Mouse (Mus musculus) limb, embryonic 11.5 days (tissue): ENCODE data around the gene Cxcl16. TPM values are rescaled to one million over a fixed set of nuclear protein-coding genes. Genes with fewer than 3 reads are reported as not detected.

Experiments used
- ATAC-seq: fragments of 200-750 bp; cut with Nextera tagmentation; 2 replicates; pipeline ENCODE4 v1.8.0; 2017; ENCODE audit warnings: low read depth; ENCODE audit not compliant: insufficient number of reproducible peaks, low FRiP score, low TSS enrichment
- DNase-seq: peaks from one replicate; pipeline ENCODE4 v3.0.0-alpha.2; 2015; ENCODE audit warnings: low spot score
- H3K27ac ChIP-seq: fragments of 300-500 bp; sonication (generic); replicated peaks from 2 replicates; pipeline ENCODE4 v1.5.1; 2014; ENCODE audit warnings: low read depth, mild to moderate bottlenecking, low read length
- H3K27me3 ChIP-seq: fragments of 300-500 bp; sonication (generic); 2 replicates; pipeline ENCODE4 v1.6.1; 2014; ENCODE audit warnings: mild to moderate bottlenecking, low read length, mixed read lengths; ENCODE audit not compliant: control insufficient read depth, insufficient read depth
- H3K36me3 ChIP-seq: fragments of 300-500 bp; sonication (generic); 2 replicates; pipeline ENCODE4 v1.6.1; 2014; ENCODE audit warnings: mild to moderate bottlenecking, low read length, moderate library complexity, mixed read lengths; ENCODE audit not compliant: control insufficient read depth, insufficient read depth
- H3K4me1 ChIP-seq: fragments of 300-500 bp; sonication (generic); 2 replicates; pipeline ENCODE4 v1.6.1; 2014; ENCODE audit warnings: low read length, mixed read lengths; ENCODE audit not compliant: control insufficient read depth, insufficient read depth
- H3K4me2 ChIP-seq: fragments of 300-500 bp; sonication (generic); 2 replicates; pipeline ENCODE4 v1.6.1; 2014; ENCODE audit warnings: low read depth, mild to moderate bottlenecking, moderate library complexity; ENCODE audit not compliant: severe bottlenecking
- H3K4me3 ChIP-seq: fragments of 300-500 bp; sonication (generic); 2 replicates; pipeline ENCODE4 v1.5.1; 2014; ENCODE audit warnings: low read depth, low read length
- H3K9ac ChIP-seq: fragments of 300-500 bp; sonication (generic); 2 replicates; pipeline ENCODE4 v1.6.1; 2014; ENCODE audit warnings: mild to moderate bottlenecking, low read length
- H3K9me3 ChIP-seq: fragments of 300-500 bp; sonication (generic); 2 replicates; pipeline ENCODE4 v1.6.1; 2016; ENCODE audit warnings: low read length; ENCODE audit not compliant: control insufficient read depth
- WGBS: fragments of 180-500 bp; shearing (Covaris S2); extraction: QIAGEN DNeasy Blood & Tissue Kit; methylation state at CpG from one replicate; pipeline ENCODE4 v1.1.7; 2014; 5-methylcytosine and 5-hydroxymethylcytosine counted together
- polyA plus RNA-seq: library from polyadenylated mRNA; unstranded; fragments of >200 nt; fragmentation: Nextera tagmentation; extraction: Ambion mirVana; gene quantifications from 2 replicates; pipeline ENCODE4 v1.2.1, GENCODE M21; 2014

Cxcl16 gene
- polyA plus RNA-seq, 1 experiment from 2014 or later: 1.0 TPM

- H3K27ac ChIP-seq: no peak overlapping the region
- H3K36me3 ChIP-seq: no peaks in the 10 kb centered on the region
- 0 out of 2 replicates have a peak, but pooled peaks cover 4% of the 10 kb centered on the region for H3K4me1 ChIP-seq
- no peaks in the 10 kb centered on the region for H3K9me3 ChIP-seq
- H3K4me3 ChIP-seq: peak overlapping the region; percentile 14; the same call in 1 of the 2 replicates
- H3K27me3 ChIP-seq: peaks cover 34% of the 10 kb centered on the region
- WGBS: 11% methylated on average over 23 of the region's 23 CpGs
- no peak for ATAC-seq
- H3K9ac ChIP-seq: peak overlapping the region; percentile 34
- peak; percentile 34 for DNase-seq
- peak overlapping the region; percentile 22; the same call in 1 of the 2 replicates for H3K4me2 ChIP-seq
These were observed 6.0 kb upstream of the Cxcl16 start for GRCm38 (mm10) chr11:70465824-70466223.

GRCm38 (mm10) chr11:70465211-70465610, 5.4 kb upstream of the Cxcl16 start:
- Histone ChIP-seq H3K27ac (no peak overlapping the region), H3K4me2 (peak overlapping the region; percentile 22; the same call in 1 of the 2 replicates), H3K36me3 (no peaks in the 10 kb centered on the region), H3K9ac (no peak overlapping the region), H3K4me3 (peak overlapping the region; percentile 14; the same call in 1 of the 2 replicates), H3K4me1 (0 out of 2 replicates have a peak, but pooled peaks cover 4% of the 10 kb centered on the region), H3K9me3 (no peaks in the 10 kb centered on the region), H3K27me3 (peaks cover 40% of the 10 kb centered on the region)
- 26% methylated on average over 16 of the region's 16 CpGs for WGBS
- ATAC-seq (no peak), DNase-seq (peak; percentile 29)

DNA sequence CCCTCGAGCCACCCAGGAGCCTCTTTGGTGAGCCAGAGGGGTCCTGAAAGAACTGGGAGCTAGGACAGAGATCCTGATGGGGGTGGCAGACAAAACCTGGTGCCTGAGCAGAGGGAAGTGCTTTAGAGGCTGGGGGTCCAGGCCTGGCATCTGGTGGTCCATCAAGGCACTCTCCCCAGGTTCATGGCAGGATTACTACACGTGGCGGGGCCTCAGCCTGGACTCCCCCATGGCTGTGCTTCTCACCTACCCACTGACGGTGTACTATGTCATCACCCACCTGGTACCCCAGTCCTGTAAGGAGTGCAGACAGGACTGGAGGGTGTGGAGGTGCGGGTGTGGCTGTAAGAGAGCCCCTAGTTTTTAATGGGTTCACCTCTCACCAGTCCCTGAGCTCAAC, 4.2 kb upstream of the Cxcl16 start:
- Histone ChIP-seq H3K9me3 (no peaks in the 10 kb centered on the region), H3K4me3 (no peak overlapping the region), H3K27me3 (peaks cover 49% of the 10 kb centered on the region), H3K36me3 (no peaks in the 10 kb centered on the region), H3K27ac (no peak overlapping the region), H3K4me2 (no peak overlapping the region), H3K9ac (no peak overlapping the region), H3K4me1 (0 out of 2 replicates have a peak, but pooled peaks cover 4% of the 10 kb centered on the region)
- ATAC-seq: no peak
- DNase-seq: no peak
- 75% methylated on average over 5 of the region's 5 CpGs for WGBS

DNA sequence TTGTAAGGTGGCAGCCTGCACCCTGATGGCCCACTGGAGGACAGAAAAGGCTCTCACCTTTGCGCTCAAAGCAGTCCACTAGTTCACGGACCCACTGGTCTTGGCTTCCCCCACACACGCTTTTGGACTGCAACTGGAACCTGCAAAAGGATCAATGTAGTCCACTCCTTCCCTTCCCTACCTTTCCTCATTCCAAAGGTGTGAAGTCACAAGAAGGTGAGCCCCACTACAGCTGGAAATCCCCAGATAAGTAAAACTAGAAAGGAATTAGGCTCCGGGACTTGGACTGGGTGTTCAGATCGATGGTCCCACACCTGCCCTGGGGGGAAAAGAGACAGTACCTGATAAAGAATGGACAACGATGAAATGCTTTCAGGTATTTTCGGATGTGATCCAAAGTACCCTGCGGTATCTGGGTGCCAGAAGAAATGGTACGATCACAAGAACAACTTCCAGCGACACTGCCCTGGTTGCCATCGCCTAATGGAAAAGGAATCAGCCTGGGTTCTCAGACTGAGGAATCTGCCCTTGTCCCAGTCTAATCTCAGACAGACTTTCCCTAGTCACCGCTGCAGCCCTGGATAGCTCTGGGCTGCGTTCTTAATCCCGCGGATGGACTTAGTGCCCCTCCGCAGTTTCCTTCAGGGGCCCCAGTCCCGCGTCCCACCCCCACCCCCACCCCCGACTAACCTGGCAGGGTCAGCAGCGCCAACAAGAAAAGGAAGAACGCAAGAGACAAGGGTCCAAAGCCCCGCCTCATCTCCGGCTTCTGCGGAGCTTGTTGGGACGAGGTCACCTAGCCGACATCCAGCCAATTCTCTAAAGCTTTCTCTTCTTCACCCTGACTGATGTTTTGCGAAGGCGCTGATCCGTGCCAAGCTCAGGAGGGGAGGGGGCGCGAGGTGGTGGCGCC, 840 bp downstream of the Cxcl16 start, which contains the start of gene Zmynd15:
Gene Zmynd15 (plus strand): TSS at position 746 of the 913 bp plus-strand sequence.
- 20% methylated on average over 31 of the region's 32 CpGs for WGBS
- Histone ChIP-seq H3K36me3 (no peaks in the 10 kb centered on the region), H3K4me3 (peak within 1 kb of the TSS; percentile 41), H3K27ac (no peak within 1 kb of the TSS), H3K4me1 (no peaks in the 10 kb centered on the region), H3K4me2 (peak within 1 kb of the TSS; percentile 75), H3K9ac (peak within 1 kb of the TSS; percentile 36), H3K9me3 (no peaks in the 10 kb centered on the region), H3K27me3 (peaks cover 24% of the 10 kb centered on the region)
- DNase-seq: peak; percentile 35
- ATAC-seq: no peak

DNA sequence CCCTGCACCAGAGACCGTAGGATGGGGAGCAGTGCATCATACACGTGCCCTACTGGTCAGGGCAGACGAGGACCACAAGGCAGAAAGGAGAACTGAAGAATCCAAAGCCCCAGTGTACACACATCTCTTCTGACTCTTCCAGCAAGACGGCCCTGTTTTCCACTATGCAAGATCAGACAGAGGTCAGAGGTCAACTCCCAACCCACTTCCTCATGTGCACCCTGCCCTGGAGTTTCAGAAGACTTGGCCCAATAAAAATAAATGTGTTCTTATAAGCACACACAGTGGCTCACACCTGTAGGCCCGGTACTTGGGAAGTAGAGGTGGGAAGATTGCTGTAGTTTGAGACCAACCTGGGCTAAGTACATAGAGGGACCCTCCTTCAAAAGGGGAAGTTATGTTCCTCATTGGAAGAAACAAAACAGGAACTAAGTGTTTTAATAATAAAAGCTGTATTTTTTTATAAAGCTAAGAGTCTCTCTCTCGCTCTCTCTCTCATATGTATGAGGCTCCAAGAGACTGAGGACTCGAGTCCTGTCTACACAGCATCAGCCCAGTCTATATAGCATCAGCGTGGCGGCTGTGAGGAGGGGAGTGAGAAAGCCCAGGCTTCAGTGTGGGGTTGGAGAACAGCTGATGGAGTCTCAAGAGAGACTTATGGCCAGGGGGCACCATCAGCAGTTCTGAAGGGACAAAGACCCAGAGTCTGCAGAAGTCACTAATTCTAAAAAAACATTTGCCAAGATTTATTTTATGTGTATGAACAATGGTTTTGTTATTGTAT, 6.3 kb downstream of the Cxcl16 start:
- Histone ChIP-seq H3K9me3 (no peaks in the 10 kb centered on the region), H3K27me3 (peaks cover under 1% of the 10 kb centered on the region; the same call in 1 of the 2 replicates), H3K4me2 (no peak overlapping the region), H3K27ac (no peak overlapping the region), H3K36me3 (no peaks in the 10 kb centered on the region), H3K4me1 (peaks cover 5% of the 10 kb centered on the region; the same call in 1 of the 2 replicates), H3K9ac (no peak overlapping the region), H3K4me3 (no peak overlapping the region)
- DNase-seq: no peak
- ATAC-seq: no peak
- 89% methylated on average over 9 of the region's 9 CpGs for WGBS

DNA sequence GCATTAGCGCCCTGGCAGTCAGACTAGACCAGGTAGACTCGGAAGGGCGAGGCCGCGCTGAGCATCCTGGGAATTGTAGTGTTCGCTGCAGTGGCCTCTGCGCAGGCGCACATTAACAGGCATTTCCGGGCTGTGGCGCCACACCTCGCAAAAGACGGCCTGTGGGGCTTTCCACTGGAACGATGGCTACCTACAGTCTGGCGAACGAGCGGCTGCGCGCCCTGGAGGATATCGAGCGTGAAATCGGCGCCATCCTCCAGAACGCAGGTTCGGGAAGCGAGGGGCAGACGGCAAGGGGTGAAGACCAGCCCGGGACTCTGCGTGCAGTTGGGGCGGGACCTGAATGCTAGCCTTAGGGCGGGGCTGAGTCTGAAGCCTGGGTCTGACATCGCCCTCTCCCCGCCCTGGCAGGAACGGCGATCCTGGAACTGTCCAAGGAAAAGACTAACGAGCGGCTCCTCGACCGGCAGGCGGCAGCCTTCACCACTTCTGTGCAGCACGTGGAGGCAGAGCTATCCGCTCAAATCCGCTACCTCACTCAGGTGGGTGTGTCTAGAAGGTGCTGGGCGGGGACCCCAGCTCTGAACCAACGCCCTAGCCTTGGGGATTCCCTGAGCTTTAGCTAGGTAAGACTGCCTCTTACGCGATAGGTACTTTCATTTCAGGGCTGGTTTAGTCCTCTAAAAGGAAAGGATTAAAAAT, 7.8 kb downstream of the Cxcl16 start, which contains the start of gene Med11:
Gene Med11 (plus strand): TSS at position 123 of the 702 bp plus-strand sequence.
- DNase-seq (peak; percentile 96), ATAC-seq (peak; percentile 96)
- Histone ChIP-seq H3K4me2 (peak within 1 kb of the TSS; percentile 60), H3K27ac (peak within 1 kb of the TSS; percentile 94), H3K9ac (peak within 1 kb of the TSS; percentile 77), H3K36me3 (no peaks in the 10 kb centered on the region), H3K4me3 (peak within 1 kb of the TSS; percentile 73), H3K9me3 (no peaks in the 10 kb centered on the region), H3K27me3 (no peaks in the 10 kb centered on the region), H3K4me1 (peaks cover 5% of the 10 kb centered on the region; the same call in 1 of the 2 replicates)
- WGBS: under 1% methylated on average over 46 of the region's 46 CpGs

DNA sequence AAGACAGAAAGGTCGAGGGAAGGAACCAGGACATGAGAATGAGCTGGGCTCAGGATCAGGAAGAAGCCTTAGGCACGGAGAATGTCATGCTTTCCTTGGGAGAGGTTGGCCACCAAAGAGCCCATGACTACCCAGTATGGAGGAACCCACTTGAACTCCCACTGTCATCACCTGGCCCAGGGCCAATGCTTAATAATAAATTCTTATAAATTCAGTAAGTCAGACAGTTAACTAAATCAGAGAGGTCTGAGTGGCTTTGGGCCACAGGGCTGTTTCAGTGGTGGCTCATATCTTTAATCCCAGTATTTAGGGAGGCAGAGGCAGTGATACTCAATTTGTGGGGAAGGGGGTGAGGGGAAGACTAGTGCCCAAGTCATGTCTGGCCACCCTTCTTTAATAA, 8.9 kb downstream of the Cxcl16 start:
- WGBS: 85% methylated on average over 2 of the region's 2 CpGs

More for the DNA sequence above, 8.9 kb downstream of the Cxcl16 start:
- H3K9ac ChIP-seq: no peak overlapping the region
- no peaks in the 10 kb centered on the region for H3K27me3 ChIP-seq
- no peak overlapping the region for H3K4me2 ChIP-seq
- no peaks in the 10 kb centered on the region for H3K36me3 ChIP-seq
- peaks cover 5% of the 10 kb centered on the region; the same call in 1 of the 2 replicates for H3K4me1 ChIP-seq
- ATAC-seq (no peak), DNase-seq (no peak)
- H3K9me3 ChIP-seq: no peaks in the 10 kb centered on the region
- H3K4me3 ChIP-seq: no peak overlapping the region
- no peak overlapping the region for H3K27ac ChIP-seq
